Mouse (Mus musculus) frontal cortex, postnatal 14 days (tissue): Measurements from ENCODE around the gene Lrrc8e.

Source experiments
- DNase-seq, 2 experiments: peaks; one replicate each; pipeline ENCODE4 v3.0.0; 2022; ENCODE audit warnings: low spot score in 2 of 2

The Lrrc8e gene

DNA sequence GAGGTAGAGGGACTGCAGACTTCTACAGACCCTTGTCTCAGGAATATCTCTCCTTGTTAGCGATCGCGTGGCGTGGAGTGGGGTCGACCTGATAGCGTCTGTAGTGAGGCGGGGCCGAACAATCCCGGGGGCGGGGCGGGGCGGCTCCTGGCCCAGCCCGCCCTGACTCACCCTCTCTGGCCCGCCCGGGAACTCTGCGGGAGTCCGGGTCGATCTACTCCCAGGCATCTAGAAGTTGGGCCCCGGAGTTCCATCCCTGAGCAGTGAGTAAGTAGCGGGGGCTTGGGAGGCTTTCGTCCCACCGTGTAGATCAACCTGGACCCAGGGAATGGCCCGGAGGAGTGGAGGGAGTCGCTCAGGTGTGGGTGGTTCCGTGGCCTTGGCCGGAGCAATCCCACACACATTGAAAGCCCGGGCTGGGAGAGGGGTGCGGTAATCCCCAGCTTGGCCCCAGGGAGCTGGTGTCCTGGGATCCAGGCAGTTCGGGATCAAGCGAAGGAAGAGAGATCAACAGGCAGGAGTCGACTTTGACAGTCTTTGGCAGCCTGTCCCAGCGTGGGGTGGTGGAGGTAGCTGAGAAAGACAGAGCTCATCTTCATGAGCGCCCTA is at the start of gene Lrrc8e:
TSS of gene Lrrc8e (plus strand) at position 89 of the 609 bp plus-strand sequence.
- no peak for DNase-seq

DNA sequence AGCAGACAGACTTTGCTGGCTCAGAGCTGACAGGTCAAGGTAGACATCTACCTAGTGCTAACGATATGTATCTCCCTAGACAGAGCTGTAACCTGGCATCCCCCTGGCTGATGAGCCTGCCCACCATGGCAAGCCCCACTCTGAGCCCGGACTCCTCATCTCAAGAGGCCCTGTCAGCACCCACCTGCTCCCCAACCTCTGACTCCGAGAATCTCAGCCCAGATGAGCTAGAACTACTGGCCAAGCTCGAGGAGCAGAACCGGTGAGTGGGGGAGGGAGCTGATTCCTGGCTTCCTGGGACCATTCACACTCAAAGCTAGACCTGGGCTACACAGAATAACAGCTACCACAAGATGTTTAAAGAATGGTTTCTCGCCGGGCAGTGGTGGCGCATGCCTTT is 43.2 kb upstream of the Lrrc8e start:
- no peak for DNase-seq

DNA sequence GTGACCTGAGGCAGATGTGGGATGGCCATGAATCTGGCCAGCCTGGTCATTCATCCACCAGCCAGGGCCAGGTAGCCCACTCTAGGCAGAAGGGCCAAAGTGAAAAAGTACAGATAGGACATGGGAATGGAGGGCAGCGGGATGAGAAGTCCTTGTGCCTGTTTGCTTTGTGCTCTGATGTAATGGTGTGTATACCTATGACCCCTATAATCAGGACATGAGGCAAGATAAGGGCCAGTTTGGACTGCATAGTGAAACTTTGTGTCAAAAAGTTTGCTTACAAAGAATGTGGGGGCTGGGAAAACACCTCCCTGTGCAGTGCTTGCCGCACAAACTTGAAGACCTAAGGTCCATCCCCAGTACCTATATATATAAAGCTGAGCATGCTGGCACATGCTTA is 40.5 kb upstream of the Lrrc8e start:
- no peak for DNase-seq

DNA sequence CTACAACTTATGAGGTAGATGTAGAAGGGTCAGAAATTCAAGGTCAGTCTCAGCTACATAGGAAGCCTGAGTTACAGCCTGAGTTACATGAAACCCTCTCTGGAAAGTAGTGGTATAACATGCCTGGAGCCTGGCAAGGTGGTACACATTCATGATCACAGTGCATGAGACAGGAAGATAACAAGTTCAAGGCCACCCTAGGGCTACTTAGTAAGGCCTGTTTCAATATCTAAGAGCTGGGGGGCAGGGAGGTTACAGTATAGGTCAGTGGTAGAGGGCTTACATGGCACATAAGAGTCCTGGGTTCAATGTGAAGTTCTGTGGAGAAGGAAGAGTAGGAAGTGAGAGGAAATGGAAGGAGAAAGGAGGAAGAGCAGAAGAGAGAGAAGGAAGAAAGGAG is 38.0 kb upstream of the Lrrc8e start:
- DNase-seq = no peak

DNA sequence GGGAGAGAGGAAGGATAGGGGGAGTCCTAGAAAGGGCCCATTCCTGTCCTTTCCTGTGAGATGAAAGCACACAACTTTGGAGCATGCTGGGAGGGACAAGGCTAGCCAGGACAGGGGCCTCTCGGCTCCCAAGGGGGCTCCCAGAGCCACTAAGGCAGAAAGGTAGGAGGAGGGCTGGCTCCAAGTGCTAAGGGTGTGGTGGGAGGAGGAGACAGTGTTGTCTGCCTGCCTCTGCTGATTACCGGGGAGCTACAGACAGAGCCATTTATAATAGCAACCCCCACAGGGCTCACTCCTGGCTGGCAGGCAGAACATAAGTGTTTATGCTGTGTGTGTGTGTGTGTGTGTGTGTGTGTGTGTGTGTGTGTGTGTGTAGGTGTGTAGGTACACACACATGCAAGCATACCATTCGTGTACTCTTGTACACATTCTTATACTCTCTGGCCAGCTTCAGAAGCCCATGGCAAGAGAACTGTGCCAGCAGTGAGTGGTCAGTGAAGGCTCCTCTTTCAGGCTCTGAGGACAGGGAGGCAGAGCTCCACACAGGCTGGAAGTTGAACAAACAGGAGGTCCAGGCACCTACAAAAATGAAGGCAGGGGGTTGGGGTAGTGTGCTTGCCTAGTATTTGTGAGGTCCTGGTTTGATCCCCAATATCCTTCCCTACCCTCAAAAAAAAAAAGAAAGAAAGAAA is 37.5 kb upstream of the Lrrc8e start:
- no peak for DNase-seq

DNA sequence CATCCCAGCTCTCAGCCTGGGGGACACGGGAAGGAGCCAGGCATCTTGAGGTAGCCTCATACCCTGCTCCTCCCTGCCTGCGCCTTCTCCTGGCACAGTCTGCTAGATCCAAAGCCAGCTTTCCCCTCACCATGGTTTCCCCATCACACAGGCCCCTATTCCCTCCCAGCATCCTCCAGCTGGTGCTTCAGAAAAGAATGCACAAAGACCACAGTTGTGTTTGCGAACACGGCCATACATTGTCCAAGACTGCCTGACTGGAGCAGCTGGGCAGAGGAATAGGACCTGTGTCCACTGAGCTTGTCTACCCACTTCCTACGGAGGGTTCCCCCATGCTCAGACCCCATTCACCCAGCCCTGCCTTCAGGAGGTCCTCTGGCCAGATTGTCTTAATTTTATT is 34.3 kb upstream of the Lrrc8e start:
- no peak for DNase-seq

DNA sequence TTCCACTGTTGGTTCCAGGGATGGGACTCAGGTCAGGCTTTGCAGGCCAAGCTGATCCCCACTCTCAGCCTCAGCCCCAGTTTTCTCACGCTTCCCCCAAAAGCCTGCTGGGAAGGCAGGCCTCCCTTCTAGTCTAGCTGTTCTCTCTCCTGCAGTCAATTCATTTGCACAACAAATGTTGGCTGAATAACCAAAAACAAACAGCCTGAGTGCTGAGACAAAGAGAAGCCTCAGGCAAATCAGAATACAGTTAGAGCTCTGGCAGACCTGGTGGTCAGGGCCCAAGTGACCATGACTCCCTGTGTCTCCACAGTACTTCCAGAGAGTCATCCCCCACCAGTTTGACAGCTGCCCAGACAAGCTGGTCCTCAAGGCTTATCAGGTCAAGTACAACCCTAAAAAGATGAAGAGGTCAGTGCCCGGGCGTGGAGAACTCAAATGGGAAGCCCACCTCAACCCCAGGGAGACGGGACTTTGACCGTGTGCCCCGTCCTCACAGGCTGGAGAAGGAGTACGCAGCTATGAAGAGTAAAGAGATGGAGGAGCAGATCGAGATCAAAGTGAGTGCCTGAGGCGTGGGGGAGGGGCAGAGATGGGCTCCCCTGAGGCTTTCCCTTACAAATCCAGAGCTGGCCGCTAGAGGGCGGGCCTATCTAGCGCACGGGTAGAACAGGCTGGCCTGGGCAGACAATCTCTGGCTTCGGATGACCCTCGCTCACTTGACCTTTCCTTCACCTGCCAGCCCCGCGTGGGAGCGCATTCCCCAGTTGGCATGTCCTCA is 33.6 kb upstream of the Lrrc8e start:
- peak; percentile 81 to 89 for DNase-seq

DNA sequence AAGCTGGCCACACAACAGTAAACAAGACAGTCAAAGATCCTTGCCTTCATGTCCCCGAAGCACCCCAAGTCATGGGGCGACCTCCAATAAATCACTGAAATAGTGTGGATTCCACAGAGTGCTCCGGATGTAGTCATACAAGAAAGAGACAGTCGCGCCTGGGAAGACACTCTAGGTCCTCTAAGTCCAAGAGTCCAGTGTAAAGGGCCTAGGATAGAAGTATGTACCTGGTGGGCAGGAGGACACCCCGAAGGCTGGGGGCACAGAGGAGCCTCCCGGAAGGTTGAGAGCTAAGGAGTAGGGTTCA is 33.1 kb upstream of the Lrrc8e start:
- no peak for DNase-seq

DNA sequence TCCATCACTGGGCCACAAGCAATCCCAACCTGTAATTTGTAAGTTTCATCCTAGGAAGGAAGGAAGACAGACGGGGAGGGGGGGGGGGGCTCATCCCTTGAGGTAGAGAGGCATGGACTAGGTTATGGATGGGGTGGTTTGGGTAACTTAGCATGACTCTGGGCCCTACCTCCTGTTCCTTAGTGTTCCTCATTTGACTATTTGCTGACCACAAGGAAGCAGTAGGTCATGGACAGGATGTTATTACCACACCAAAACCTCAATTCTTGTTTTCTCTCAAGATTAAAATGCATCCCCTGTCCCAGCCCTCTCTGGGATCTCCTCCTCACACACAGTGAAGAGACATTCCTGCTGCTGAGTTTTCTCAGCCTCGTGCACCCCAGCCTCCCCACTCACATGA is 25.3 kb upstream of the Lrrc8e start:
- DNase-seq = no peak

DNA sequence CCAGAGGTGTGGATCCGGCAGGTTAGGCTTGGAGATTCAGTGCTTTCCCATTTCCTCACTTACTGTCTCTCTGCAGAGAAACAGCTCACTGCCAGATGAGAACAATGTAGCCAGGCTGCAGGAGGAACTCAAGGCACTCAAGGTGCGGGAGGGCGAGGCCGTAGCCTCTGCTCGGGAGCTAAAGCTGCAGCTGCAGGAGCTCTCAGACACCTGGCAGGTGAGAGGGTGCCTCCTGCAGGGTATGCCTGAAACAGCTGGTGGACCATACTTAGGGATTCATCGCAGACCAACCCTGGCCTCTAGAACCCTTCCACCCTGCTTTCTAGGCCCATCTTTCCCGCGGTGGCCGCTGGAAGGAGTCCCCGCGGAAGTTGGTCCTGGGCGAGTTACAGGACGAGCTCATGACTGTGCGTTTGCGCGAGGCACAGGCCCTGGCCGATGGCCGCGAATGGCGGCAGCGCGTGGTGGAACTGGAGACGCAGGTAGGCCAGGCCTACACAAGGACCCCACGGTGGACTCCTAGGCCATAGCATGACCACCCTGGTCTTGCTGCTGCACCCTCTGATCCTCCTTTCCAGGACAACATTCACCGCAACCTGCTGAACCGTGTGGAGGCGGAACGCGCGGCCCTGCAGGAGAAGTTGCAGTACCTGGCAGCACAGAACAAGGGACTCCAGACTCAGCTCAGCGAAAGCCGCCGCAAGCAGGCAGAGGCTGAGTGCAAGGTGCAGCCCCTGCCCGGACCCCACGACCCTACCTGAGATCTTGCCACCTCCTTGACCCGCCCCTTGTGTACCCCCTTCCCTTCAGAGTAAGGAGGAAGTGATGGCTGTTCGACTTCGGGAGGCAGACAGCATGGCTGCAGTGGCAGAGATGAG is 21.1 kb upstream of the Lrrc8e start:
- DNase-seq = no peak

DNA sequence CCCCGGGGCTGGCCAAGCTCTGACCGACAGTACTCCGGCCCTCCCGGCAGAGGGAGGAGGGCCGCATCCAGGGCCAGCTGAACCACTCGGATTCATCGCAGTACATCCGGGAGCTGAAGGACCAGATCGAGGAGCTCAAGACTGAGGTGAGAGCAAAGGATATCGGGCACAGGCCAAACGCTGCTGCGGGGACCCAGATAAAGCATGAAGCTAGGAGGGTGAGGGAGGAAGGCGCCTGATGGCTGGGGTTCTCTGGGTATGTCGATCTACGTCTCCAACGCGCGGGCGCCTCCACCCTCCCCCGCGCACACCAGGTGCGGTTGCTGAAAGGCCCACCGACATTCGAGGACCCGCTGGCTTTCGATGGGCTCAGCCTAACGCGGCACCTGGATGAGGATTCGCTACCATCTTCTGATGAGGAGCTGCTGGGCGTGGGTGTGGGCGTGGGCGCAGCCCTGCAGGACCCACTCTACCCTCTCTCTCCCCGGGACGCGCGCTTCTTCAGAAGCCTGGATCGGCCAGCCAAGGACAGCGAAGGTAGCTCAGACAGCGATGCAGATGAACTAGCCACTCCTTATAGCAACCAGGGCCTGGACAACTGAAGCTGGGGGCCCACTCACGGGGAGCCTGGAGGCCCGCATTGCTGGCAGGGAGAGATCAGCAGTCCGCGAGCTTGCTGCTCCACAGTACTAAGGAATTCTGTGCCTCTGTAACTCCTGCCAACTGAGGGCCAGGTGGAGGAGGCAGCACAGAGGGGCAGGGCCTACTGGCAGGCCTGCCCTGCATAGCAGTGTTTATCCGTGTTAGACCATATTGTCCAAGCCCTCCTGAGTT is 20.2 kb upstream of the Lrrc8e start:
- peak in 1 of 2 experiments; percentile 12 for DNase-seq

DNA sequence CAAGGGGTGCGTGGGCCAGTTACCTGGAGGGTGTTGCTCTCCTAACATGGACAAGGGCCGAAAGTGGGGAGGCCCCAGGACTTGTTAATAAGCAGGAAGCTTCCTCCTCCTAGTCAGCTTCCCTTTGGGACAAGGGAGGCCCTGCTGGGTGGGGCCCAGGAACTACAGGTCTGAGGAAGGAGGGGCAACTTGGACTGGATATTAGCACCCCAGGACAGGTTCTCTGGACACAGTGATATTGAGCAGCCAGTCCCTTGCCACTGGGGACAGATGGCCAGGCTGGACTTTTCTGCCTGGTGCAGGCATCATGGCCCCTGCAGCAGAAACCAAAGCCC is 19.6 kb upstream of the Lrrc8e start:
- peak in 1 of 2 experiments; percentile 12 for DNase-seq

DNA sequence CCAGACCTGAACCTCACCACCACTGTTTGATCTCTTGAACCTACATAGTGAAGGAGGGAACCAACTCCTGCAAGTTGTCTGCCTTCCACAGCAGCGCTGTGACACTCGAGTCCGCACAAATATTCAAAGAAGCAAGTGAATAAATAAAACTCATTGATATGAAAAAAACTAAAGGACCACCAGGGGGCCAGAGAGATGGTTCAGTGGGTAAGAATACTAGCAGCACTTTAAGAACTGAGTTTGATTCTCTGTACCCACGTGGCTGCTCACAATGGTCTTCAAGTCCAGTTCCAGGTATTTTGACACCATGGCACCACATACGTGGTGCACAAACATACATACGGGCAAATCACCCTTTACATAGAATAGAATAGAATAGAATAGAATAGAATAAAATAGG is 15.5 kb upstream of the Lrrc8e start:
- DNase-seq = no peak

DNA sequence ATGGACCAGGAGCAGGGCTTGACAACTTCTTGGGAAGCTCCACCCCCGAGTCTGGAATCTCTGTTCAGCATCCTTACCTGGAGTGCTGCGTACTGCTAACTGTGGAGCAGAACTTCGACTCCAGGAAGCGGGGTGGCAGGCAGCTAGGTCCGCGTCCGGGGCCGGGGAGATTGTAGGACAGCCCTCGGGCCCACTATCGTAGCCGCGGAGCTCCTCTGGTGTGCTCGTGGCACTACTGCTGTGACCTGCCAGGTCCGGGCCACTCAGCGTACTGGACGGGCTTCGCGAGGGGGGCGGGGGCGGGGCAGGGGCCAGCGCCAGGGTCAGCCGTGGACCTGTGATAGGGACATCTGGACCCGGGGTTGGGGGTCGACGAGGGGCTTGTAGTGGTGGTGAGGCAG is 13.8 kb upstream of the Lrrc8e start:
- peak in 1 of 2 experiments; percentile 14 for DNase-seq

DNA sequence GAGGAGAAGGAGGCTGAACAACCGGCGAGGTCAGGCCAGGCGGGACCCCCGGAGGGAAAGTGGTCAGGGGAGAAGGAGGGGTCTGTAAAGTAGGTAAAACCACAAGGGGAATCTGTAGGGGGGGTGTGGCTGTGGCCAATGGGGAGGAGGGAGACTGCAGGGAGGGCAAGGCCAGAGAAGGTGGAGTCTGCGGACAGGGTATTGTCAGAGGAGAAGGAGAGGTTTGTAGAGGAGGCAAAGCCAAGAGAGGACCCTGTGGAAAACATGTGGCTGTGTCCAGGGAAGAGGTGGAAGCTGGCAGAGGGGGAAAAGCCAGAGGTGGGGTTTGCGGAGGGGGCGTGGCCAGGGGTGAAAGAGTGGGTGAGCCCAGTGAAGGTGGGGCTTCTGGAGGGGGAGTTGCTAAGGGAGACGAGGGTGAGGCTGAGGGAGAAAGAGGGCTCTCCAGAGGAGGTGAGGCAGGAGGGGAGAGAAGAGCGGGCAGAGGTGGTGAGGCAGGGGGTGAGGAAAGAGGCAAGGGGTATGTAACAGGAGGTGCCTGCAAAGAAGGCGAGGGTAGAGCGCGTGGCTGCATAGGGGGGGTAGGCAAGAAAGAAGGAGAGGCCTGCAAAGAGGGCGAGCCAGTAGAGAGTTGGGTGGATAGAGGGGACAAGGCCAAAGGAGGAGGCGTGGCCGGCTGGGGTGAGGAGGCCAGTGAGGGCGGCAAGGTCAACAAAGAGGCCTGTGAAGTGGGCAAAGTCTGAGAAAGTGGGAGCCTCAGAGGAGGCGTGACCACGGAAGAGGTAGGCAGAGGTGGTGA is 13.2 kb upstream of the Lrrc8e start:
- peak in 1 of 2 experiments; percentile 37 for DNase-seq

DNA sequence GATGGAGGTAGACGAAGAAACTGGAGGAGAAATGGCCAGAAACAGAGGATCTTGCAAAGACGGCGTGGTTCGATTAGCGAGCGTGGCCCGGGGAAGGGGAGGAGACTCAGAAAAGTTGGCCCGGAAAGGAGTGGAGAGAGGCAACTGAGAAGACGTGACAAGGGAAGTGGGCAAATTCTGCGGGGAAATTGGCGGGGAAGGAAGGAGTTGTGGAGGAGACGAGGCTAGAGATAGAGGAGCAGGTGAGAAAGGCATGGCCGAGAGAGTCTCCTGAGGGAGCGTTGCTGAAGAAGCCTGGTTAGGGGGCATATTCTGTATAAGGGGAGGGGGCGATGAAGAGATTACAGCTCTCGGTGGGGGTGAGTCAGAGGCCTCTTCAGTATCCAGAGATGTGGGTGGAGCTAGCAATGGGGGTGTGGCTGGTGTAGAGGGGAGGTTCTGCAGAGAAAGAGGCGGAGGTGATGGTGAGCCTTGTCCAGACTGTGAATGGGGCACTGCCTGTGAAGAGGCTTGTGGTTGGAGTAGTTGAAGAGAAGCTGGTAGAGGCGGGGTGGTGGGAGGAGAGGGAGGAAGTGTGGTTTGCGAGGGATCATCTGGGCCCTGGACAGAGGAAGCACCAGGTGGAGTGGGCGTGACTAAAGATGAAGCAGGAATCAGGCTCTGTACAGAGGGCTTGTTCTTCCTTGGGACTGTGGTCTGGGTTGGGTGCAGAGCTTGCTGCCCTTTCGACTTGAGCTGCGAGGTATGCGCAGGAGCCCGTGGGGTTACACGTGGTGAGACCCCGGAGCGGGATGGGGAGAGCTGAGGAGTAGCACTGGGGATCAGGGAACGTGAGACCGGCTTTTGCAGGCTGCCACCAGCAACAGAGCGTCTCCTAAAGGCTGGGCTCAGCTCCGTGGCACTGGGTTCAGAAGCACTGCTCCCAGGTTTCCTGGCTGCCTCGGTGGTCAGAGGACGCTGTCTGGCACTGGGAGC is 12.3 kb upstream of the Lrrc8e start:
- peak in 1 of 2 experiments; percentile 20 for DNase-seq

DNA sequence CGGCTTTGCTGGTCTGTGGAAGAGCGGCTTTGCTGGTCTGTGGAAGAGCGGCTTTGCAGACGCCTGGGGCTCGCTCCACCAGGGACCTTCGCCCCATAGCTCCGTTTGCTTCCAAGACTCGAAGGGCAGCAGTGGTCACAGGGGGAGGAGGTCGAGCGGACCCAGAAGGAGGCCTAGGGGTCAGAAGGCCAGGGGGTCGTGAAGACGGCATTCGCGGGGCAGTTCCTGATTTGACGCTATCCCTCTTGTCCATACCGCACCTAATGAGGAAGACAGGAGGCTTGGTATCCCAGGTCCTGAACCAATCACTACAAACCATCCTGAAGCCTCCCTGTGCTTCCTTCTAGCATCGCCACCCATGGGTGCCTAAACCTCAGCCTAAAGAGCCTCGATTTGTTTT is 10.3 kb upstream of the Lrrc8e start:
- DNase-seq = peak in 1 of 2 experiments; percentile 16

DNA sequence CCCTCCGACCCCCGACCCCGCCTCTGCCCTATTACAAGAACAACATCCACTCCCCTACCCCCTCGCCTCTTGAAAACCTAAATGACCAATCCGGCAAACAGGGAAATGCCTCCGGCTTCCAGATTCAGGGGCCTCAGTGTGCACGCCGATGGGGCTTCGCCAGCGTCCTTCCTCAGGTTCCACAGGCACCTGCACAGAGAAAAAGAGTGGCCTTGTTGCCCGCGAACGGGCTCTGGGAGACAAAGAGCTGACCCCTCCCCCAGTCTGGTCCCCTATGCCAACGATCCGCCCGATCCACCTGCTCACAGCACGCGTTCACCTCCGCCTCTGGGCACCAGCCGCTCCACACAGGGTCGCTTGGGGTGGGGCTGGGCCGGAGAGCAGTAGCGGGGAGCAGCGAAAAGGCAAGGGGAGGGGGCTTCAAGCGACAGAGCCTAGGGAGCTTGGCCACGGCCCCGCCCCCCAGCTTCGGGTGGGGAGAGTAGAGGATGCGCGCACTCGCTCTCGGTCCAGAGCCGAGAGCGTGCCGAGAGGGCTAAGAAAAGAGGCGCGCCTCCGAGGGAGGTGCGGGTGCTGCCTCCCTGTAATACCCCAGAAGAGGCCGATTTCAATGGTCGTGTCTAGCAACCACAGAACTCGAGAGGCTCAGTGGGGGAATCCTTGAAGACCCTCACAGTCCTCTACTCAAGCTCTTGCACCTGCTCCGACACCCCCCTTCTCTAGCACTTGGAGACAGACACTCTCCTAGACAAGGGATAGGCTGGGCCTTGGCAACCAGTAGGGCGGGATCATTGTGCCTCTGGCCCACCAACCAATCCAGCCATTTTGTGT is 9.6 kb upstream of the Lrrc8e start, which contains the start of gene Prr36:
TSS of gene Prr36 (minus strand) at position 669 of the 831 bp plus-strand sequence.
- peak in 1 of 2 experiments; percentile 65 for DNase-seq
